Mouse (Mus musculus): ENCODE measurements around the gene Gm12830. TPM values are rescaled to one million over a fixed set of nuclear protein-coding genes. Genes with fewer than 3 reads are reported as not detected.

Gene Gm12830
- total RNA-seq, 2 experiments from 2014 or later = not detected

DNA sequence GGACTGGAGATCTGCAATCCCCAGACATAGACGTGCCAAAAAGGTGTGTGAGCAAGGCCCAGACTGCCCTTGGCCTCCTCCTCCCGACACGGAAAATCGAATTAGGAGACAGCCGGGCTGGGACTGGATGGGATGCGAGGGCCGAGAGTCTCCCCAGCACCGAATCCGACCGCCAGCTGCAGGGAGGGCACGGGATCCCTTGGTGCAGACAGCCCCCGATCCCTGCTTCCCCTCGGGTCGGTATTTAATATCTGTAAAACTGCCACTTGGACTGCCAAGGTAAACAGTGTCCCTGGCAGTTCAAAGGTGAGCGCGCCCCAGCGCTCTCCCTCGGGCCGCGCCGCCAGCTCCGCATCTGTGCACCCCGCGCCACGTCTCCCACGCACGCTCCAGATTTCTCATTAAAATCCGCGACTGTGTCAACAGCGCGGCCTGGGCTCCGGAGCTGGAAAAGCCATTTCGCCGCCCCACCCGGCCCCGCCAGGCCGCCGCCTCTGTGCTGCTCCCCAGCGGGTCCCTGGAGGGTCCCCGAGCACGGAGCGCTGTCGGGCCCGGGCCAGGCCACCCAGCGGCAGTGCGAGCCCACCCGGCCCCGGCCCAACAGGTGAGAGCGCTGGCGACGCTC, 21.7 kb downstream of the Gm12830 start:
- no peak for ATAC-seq (replicated peaks; ENCODE audit: low FRiP score, poor library complexity, severe bottlenecking)

DNA sequence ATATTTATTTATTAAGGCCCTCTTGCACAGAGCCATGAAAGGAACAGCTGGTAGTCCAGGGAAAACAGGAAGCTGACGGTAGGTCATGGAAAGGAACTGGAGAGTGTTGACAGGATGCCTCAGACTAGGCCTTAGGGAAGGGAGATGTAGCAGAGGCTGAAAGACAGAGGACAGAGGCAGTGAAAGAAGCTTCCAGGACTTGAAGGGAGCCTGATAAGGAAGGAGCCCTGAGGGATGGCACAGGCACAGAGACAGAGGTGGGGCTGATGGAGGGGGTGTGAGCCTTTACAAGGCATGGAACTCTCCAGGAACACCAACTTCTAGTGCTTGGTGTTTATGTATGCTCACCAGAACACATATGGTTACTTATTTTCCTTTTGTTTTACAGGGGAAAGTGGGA, 23.1 kb downstream of the Gm12830 start:
- no peak for ATAC-seq (replicated peaks; ENCODE audit: low FRiP score, poor library complexity, severe bottlenecking)

DNA sequence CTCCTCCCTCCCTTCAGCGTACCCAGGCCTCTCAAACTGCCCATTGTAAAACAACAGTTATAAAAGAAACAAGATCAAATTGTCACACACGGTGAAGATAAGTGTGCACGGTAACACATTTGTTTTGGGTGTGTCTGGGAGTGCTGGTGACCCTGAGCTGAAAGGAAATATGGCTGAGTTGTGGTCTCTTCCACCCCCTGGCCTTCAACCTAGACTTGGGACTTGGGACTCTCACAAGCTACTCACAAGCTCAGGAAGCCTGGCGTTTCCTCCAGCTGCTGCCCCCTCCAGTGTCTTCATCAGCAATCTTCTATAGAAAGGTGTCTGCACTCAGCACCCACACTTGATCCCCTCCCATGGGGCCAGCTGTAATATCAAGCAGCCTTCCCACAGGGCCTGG, 24.1 kb downstream of the Gm12830 start:
- no peak for ATAC-seq (replicated peaks; ENCODE audit: low FRiP score, poor library complexity, severe bottlenecking)

DNA sequence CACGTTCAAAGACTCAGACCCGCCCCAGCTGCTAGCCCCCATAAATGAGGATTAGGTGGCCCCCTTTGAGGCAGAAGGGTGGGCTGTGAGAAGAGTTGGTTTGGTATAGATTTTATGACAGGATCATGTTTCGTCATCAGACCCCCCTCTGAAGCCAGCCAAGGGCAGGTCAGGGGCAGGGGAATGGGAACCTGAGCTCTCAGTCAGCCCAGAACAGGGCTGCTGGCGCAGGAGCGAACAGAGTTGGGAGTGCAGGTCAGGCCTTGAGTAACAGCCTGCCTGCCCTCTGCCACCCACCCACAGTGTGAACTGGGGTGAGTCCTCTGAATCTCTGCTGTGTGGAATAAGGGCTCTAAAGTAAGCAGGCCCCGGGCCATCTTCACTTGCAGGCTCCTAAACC, 25.2 kb downstream of the Gm12830 start:
- no peak for ATAC-seq (replicated peaks; ENCODE audit: low FRiP score, poor library complexity, severe bottlenecking)

DNA sequence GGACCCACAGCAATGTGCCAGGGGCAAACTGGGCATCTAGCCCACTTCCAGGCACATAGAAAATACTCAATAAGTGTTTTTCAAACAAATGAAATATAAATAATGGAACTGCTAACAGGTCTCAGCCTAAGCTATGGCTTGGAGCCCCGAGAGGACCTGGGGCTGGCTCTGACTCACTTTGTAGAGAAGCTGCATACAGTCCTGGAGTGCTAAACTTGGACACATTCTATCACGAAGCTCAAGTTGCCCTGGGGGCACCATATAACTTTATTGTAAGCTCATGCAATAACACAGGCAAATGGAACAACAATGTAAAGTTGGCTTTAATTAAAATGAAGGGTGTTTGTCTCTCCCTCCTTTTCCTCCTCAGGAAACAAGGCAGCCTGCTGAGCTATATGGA, 32.4 kb downstream of the Gm12830 start:
- no peak for ATAC-seq (replicated peaks; ENCODE audit: low FRiP score, poor library complexity, severe bottlenecking)

DNA sequence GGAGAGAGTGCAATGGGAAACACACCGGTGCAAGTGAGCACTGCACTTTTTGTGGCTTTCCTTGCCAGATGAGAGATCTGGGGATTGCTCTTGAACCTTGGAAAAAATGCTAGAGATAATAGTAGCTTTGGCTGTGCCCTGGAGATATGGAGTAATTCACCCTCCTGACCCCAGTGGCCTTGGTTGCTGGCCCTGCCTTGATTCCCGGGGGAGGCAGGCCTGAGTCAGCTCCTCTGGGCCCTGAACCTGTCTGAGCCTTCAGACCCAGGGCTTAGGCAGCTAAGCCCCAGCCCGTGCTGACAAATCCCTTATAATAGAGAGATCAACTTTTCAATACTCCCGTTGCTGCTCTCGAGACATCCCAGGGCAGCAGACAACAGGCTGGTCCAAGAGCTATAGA, 36.9 kb downstream of the Gm12830 start:
- no peak for ATAC-seq (replicated peaks; ENCODE audit: low FRiP score, poor library complexity, severe bottlenecking)

DNA sequence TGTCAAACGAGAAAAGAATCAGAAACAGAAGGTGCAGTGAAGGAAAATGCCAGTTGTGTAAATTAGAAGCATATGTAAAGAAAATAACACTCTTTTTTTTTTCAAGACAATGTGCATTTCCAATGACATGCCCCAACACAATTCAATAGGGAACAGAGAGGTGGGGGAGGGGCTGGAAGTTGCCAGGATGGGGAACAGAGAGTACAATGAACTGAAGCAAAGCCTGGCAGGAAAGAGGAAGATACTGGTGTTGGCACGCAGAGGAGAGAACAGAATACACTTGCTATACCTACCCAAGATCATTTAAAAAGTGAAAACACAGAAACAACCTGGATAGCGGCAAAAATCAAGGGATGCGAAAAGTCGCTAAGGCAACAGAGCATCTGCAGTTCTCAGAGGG, 41.6 kb downstream of the Gm12830 start:
- ATAC-seq (replicated peaks; ENCODE audit: low FRiP score, poor library complexity, severe bottlenecking) = no peak

DNA sequence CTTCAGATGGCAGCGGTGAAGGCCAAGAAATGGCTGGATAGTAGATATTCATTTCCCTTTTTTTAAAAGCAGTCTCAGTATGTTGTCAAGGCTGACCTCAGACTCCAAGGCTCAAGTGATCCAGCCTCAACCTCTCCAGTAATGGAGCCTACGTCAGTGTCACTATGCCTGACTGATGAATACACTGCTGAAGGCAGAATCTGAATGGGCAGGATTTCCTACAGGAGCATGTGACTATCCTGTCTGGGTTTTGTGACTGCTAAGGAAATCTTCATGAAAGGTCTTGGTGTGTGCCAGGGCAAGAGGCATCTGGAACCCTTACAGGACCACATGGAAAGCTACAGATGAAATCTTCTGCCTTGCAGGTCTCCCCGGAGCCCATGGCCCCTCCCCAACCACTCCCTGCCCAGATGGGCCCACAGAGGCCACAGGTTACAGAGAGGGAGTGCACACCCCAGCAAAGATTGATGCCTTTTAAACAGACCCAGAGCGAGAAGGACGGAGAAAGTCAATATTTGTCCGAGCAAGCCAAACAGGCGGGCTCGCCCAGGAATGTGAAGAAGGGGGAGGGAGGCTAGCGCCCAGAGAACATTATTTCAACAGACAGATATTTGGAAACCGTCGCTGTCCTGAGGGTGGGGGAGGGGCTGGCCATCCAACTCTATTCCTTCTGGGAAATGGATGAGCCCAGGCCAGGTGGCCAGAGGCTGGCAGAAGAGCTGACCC, 48.4 kb downstream of the Gm12830 start:
- no peak for ATAC-seq (replicated peaks; ENCODE audit: low FRiP score, poor library complexity, severe bottlenecking)

DNA sequence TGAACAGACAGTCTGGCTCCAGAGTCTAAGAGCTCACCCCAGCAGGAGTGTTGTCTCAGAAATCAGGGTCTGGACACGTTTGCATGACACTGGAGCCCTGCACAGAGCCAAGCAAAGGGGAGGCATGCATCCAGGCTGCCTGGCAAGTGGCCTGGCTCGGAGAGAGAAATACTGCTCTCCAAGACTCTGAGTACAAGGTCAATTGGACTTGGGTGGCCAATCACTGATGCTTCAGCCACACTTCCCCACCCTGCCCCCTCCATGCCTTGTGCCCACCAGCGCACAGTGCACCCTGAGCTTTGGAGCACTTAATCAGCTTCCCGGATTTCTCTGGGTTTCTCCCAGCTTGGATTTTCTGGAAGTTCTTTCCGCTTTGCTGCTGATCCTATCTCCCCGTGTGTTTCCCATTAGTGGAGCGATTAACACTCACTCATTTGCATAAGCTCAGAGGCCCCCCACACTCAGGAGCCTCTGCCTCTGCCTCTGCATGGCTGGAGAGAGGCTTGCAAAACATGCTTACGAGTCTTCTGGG, 55.0 kb downstream of the Gm12830 start:
- ATAC-seq (replicated peaks; ENCODE audit: low FRiP score, poor library complexity, severe bottlenecking) = no peak

DNA sequence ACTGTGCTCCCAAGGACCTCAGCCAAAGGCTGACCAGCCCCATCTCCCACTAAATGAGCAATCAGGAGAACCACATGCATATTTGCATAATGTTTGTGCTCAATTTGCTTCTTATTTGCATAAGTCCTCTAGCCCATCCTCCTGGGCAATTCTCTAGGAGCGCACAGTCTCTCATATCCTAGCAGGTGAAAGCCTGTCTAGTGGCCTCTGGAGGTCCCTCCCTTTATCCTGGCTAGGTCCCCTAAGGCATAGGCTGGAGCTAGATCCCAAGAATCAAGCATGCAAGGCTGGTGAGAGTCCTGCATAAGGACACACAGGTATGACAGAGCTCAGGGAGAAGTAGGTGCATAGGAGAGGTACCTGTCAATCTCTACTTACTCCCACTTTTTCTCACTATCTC, 60.7 kb downstream of the Gm12830 start:
- ATAC-seq (replicated peaks; ENCODE audit: low FRiP score, poor library complexity, severe bottlenecking) = no peak

DNA sequence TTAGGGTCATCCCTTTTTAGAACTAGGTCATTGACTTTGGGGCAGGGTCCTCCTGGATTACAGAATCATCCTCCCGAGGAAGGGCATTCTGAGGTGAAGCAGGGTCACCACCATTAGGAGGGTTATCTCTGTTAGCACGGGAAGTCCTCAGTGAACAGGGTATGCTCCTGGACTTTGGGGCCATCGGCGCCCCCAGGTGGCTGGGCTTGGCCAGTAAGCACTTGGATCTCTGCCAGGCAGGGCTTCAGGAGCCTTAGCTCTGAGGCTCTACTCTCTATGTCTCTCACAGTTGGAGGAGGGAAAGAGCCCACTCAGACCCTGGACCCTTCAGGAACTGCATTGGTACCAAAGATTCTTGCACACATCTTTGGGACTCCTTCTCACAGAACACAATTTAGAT, 76.3 kb downstream of the Gm12830 start:
- no peak for ATAC-seq (replicated peaks; ENCODE audit: low FRiP score, poor library complexity, severe bottlenecking)

DNA sequence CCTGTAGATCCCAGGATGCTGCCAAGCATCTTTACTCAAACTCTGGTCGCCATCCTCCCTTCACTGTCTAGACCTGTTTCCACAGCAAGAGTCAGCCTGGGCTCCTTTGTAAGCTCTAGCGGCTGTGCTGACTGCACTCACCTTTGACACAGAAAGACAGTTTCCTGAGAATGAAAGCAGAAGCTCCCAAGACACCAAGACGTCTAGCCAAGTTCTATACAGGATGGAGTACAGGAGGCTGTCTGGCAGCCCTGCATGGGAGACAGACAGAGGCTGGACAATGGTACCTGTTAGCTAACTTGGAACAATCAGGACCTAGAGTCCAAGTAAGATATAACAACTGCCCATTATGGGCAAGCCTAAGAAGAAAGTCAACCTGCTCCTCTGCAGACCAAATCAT, 78.4 kb downstream of the Gm12830 start:
- no peak for ATAC-seq (replicated peaks; ENCODE audit: low FRiP score, poor library complexity, severe bottlenecking)

DNA sequence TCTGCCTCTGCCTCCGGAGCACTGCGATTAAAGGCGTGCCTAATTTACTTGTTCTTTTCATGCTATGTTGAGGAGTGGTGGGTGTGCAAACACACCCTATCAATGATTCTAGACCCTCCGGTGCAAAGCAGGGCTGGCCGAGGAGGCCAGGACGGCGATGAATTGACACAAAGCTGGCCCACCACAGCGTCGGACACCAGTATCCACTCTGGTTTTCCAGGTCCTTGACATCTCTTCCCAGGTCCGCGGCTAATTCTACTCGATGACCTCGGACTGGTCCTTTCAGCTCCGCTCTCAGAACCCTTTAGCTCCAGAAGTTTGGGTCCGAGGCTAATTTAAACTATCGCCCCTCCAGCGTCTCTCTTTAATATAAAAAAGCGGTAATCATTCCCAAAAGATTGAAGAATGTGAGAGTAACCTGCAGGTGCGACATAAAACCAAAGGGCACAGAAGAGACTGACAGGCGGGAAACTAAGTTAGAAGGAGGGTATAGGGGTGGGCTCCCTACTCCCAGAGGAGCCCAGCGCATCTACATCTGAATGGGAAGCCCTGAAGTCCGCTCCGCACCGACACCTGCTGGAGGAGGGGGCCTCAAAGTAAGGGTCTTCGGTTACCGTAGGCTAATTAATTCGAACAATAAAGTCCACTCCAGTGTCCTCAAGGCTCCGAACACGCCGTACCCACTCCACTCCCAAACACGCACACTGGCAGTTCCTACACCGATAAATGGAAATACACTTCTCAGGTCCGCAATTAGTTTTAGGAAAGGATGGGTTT, 79.5 kb downstream of the Gm12830 start:
- ATAC-seq (replicated peaks; ENCODE audit: low FRiP score, poor library complexity, severe bottlenecking) = no peak

DNA sequence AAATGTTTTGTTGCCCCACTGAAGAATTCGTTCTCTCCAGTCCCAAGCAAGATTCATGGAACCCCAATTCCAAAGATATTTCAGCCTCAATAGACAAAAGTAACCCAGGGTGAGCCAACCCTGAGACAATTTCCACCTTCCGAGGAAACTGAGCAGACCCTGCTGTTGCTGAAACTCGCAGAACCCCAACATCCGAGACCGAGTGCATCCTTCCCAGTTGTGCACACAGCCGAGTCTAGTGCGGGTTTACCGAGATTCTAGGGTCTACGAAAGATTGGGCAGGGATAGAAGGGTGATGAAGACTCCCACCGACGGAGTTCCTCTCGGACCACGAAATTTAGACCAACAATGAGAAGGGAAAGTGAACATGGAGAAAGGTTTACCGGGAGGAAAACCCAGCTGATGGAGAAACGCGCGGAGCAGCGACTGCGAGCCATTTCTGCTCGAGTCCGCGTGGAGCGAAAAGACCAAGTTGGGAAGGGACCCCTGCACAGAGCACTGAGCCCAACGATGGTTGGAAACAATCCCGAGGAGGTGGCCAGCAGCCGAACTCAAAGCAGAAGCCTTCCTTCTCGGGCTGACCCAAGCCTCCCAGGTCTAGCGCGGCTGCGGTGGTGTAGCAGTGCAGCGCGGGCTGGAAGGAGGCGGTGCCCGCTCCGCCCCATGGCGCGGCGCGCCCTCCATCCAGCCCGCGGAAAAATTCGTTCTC, 80.3 kb downstream of the Gm12830 start:
- ATAC-seq (replicated peaks; ENCODE audit: low FRiP score, poor library complexity, severe bottlenecking) = no peak

DNA sequence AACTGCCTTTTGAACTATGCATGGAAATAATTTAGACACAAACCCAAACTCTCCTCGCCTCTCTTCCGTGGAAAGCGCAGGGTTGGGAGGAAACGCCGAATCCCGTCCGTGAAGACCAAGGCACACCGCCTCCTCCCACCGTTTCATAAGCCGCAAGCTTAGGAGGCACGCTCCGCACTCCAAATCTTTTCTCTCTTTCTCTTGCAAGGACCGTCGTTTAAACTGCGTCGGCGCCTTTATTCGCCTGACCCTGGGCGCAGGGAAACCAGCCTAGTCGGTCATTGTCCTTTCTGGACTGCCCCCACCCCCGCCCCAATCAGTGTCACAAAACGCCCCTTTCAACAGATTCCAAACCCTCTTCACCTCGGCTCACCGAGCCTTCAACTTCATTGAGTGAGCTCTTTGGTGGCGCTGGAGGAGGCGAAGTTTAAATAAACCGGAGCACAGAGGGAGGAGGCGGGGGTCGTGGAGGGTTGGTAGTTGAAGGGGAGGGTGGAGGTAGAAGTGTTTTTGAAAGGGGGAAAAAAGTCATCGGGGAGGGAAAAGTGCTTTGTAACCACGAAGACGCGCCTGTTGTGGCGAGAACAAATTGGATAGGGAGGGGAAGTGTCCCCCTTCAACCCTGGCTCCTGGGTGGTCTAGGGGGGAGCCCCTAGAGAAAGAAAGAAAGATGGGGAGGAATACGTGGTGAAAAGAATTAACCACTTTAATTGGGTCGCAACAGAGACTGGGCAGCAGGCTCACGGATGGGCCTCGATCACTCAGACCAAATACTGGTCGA, 81.3 kb downstream of the Gm12830 start:
- no peak for ATAC-seq (replicated peaks; ENCODE audit: low FRiP score, poor library complexity, severe bottlenecking)

DNA sequence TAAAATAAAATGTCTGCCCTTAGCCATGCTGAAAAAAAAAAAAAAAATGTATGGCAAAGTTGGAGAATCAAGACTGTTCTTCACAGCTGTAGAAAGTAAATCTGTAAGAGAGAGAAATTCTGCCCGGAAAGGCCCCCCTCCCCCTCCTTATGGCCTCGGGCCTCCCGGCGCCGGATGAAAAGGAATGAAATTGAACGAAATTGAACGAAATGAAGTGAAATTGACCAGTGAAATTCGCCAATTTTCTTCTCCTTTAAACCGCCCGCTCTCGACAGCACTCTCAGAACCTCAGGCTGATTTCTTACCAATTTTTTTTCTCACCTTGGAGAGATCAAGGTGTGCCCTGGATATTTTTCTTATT, 81.9 kb downstream of the Gm12830 start:
- ATAC-seq (replicated peaks; ENCODE audit: low FRiP score, poor library complexity, severe bottlenecking) = no peak

DNA sequence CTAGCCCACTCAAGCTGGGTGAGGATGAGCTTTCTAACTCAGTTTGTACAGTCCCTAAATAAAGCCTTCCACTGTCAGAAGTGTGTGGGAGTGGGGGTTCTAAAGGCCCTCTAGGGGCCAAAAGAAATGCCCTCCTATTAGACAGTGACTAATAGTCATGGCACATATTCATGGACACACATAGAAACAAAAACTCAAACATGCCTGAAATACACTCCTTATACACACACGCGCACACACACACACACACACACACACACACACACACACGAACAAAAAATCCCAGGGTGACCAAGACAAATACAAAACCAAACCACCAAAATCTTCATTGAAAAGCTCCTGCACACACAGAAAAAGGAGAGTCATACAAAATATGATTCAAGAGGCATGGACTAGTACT, 84.0 kb downstream of the Gm12830 start:
- ATAC-seq (replicated peaks; ENCODE audit: low FRiP score, poor library complexity, severe bottlenecking) = no peak
